8 mouse cellular contexts compared by ENCODE assay signal in genomic region chr1:193575986-193576713, GRCm38 (mm10).
DNase-seq lines count a peak whose midpoint lies in the region; ATAC-seq and TF ChIP-seq lines count a peak whose summit lies in the region.

No protein-coding gene starts in this region.

- H3K79me2 ChIP-seq in MEL (ENCODE audit: control insufficient read depth, insufficient read depth, low read length, poor library complexity): no peaks in the 10 kb centered on the region

- H3K9me3 ChIP-seq in MEL (replicated peaks; ENCODE audit: insufficient read depth, low read length): no peaks in the 10 kb centered on the region
- H3K9me3 ChIP-seq in forebrain, embryonic 14.5 days (replicated peaks; ENCODE audit: control insufficient read depth, low read length): no peaks in the 10 kb centered on the region
- no peaks in the 10 kb centered on the region for H3K9me3 ChIP-seq in liver, embryonic 15.5 days (replicated peaks)

- H3K36me3 ChIP-seq in MEL (ENCODE audit: control insufficient read depth in 1 of 2, insufficient read depth in 2 of 2, low read length in 2 of 2): peaks cover 0 to 5% of the 10 kb centered on the region in 2 experiments; a peak in 2 of 4 replicates
- no peaks in the 10 kb centered on the region for H3K36me3 ChIP-seq in forebrain, embryonic 14.5 days (ENCODE audit: control insufficient read depth, insufficient read depth, low read length)
- no peaks in the 10 kb centered on the region for H3K36me3 ChIP-seq in liver, embryonic 15.5 days (replicated peaks)

- peak; percentile 82 for DNase-seq in MEL (ENCODE audit: low read depth, low spot score)
- peak; percentile 98 for DNase-seq in forebrain, embryonic 14.5 days (ENCODE audit: low spot score)
- peak; percentile 66 to 84 for DNase-seq in heart, postnatal 14 days
- DNase-seq in large intestine, adult 2 months (ENCODE audit: low read depth, low spot score): peak; percentile 21
- DNase-seq in thymus, postnatal 25 days: peak; percentile 65

- peaks cover 0 to 5% of the 10 kb centered on the region in 2 experiments; a peak in 1 of 4 replicates for H3K4me1 ChIP-seq in MEL (ENCODE audit: control insufficient read depth in 1 of 2, insufficient read depth in 2 of 2, low read length in 2 of 2)
- H3K4me1 ChIP-seq in forebrain, embryonic 14.5 days (ENCODE audit: control insufficient read depth, insufficient read depth, low read length): peaks cover 9% of the 10 kb centered on the region; the same call in 1 of the 2 replicates
- H3K4me1 ChIP-seq in liver, embryonic 15.5 days (replicated peaks): 0 out of 2 replicates have a peak, but pooled peaks cover 4% of the 10 kb centered on the region
- peaks cover 2% of the 10 kb centered on the region; the same call in 1 of the 2 replicates for H3K4me1 ChIP-seq in olfactory bulb, adult 2 months (ENCODE audit: control insufficient read depth, insufficient read depth, low read length)

- H3K4me3 ChIP-seq in MEL (ENCODE audit: control insufficient read depth in 1 of 2, insufficient read depth in 1 of 2, low read depth in 2 of 2, low read length in 2 of 2): no peak overlapping the region
- no peak overlapping the region for H3K4me3 ChIP-seq in forebrain, embryonic 14.5 days (ENCODE audit: low read depth, low read length)
- H3K4me3 ChIP-seq in liver, embryonic 15.5 days (replicated peaks): no peak overlapping the region
- H3K4me3 ChIP-seq in olfactory bulb, adult 2 months (ENCODE audit: insufficient read depth, low read depth, low read length): no peak overlapping the region

- TF ChIP-seq RAD21 in MEL (IDR thresholded peaks at IDR 0.05; ENCODE audit: low read depth, low read length): peak; percentile 92

- no peak overlapping the region for H3K27ac ChIP-seq in MEL (ENCODE audit: control insufficient read depth, low read depth, low read length)
- no peak overlapping the region for H3K27ac ChIP-seq in forebrain, embryonic 14.5 days (ENCODE audit: low read depth, low read length)
- no peak overlapping the region for H3K27ac ChIP-seq in liver, embryonic 15.5 days (replicated peaks)
- no peak overlapping the region for H3K27ac ChIP-seq in olfactory bulb, adult 2 months (ENCODE audit: insufficient read depth, low read depth, low read length)

- no peak overlapping the region for H3K9ac ChIP-seq in MEL (ENCODE audit: control insufficient read depth, low read depth, low read length, poor library complexity, severe bottlenecking)
- no peak overlapping the region for H3K9ac ChIP-seq in forebrain, embryonic 14.5 days (ENCODE audit: low read length)
- no peak overlapping the region for H3K9ac ChIP-seq in liver, embryonic 15.5 days

- ATAC-seq in cerebellum, adult (ENCODE audit: insufficient number of reproducible peaks, low FRiP score, low TSS enrichment): peak; percentile 88
- peak; percentile 98 for ATAC-seq in forebrain, embryonic 14.5 days
- peak; percentile 31; the same call in 1 of the 2 replicates for ATAC-seq in liver, embryonic 15.5 days (ENCODE audit: insufficient read depth)

- no peak overlapping the region for H3K4me2 ChIP-seq in forebrain, embryonic 14.5 days (ENCODE audit: low read length)
- H3K4me2 ChIP-seq in liver, embryonic 15.5 days: no peak overlapping the region

- no peak for TF ChIP-seq EP300 in MEL (IDR thresholded peaks at IDR 0.05; ENCODE audit: low read depth in 1 of 2, low read length in 2 of 2)

- peak; percentile 78 to 93 (median 84) for TF ChIP-seq CTCF in MEL (IDR thresholded peaks at IDR 0.05 in 2 of 3, conservative IDR thresholded peaks at IDR 0.05 in 1 of 3; ENCODE audit: control insufficient read depth in 1 of 3, insufficient read depth in 1 of 3, low read depth in 2 of 3, low read length in 3 of 3, poor library complexity in 1 of 3, severe bottlenecking in 1 of 3)
- peak; percentile 63; the same call in 1 of the 2 replicates for TF ChIP-seq CTCF in olfactory bulb, adult 2 months (IDR thresholded peaks at IDR 0.05; ENCODE audit: insufficient read depth, low read depth, low read length)

- intact Hi-C loops in heart, postnatal 14 days (cut with DNase I): loop anchor here (5.0 to 10.0 kb wide), 3 partner anchors 96 to 649 kb away; no protein-coding TSS in a partner anchor

- no peaks in the 10 kb centered on the region for H3K27me3 ChIP-seq in MEL (ENCODE audit: control insufficient read depth in 1 of 2, insufficient read depth in 2 of 2, low read length in 2 of 2)
- H3K27me3 ChIP-seq in forebrain, embryonic 14.5 days (replicated peaks; ENCODE audit: control insufficient read depth, insufficient read depth, low read length): no peaks in the 10 kb centered on the region
- H3K27me3 ChIP-seq in liver, embryonic 15.5 days: no peaks in the 10 kb centered on the region

- 6% methylated on average over 12 of the region's 12 CpGs for WGBS in forebrain, embryonic 14.5 days
- 11% methylated on average over 12 of the region's 12 CpGs for WGBS in large intestine, adult 2 months
- WGBS in liver, embryonic 15.5 days (ENCODE audit: insufficient replicate concordance): 6% methylated on average over 12 of the region's 12 CpGs
- WGBS in olfactory bulb, adult 2 months: 6% methylated on average over 12 of the region's 12 CpGs

- no peak for TF ChIP-seq POLR2A in MEL (IDR thresholded peaks at IDR 0.05; ENCODE audit: control insufficient read depth in 1 of 2, insufficient read depth in 1 of 2, low read depth in 1 of 2, low read length in 2 of 2, poor library complexity in 1 of 2)
- TF ChIP-seq POLR2A in olfactory bulb, adult 2 months (IDR thresholded peaks at IDR 0.05; ENCODE audit: insufficient read depth, low read depth, low read length): no peak

TF ChIP-seq in MEL, 35 proteins besides CTCF, POLR2A, EP300 and RAD21:
- TF ChIP-seq SMC3 (IDR thresholded peaks at IDR 0.05; ENCODE audit: low read depth, low read length): peak; percentile 85
- TF ChIP-seq USF1 (IDR thresholded peaks at IDR 0.05; ENCODE audit: low read depth, low read length): no peak
- 0 out of 2 replicates have a peak, but pooled peaks have one; percentile 28 for TF ChIP-seq BHLHE40 (IDR thresholded peaks at IDR 0.05; ENCODE audit: borderline replicate concordance, low read depth, low read length)
- no peak for TF ChIP-seq USF2 (IDR thresholded peaks at IDR 0.05; ENCODE audit: borderline replicate concordance in 1 of 2, insufficient read depth in 1 of 2, low read depth in 1 of 2, low read length in 2 of 2)
- TF ChIP-seq E2F4 (IDR thresholded peaks at IDR 0.05; ENCODE audit: borderline replicate concordance, low read depth, low read length): no peak
- TF ChIP-seq ZC3H11A (IDR thresholded peaks at IDR 0.05; ENCODE audit: low read depth, low read length): peak; percentile 82

Comparison
In these comparisons a context has a peak if more than half of its experiments do, and no peak if none do; other contexts are left out.
1. DNase-seq: peak in every context shown above with its lines; median percentile 98 in forebrain, embryonic 14.5 days; 82 in MEL; 75 in heart, postnatal 14 days; 65 in thymus, postnatal 25 days; 21 in large intestine, adult 2 months.
2. ATAC-seq: peak in every context shown above with its lines; median percentile 98 in forebrain, embryonic 14.5 days; 88 in cerebellum, adult; 31 in liver, embryonic 15.5 days.